Mouse (Mus musculus): Measurements from ENCODE around the gene Cyp2t4. TPM values are rescaled to one million over a fixed set of nuclear protein-coding genes. Genes with fewer than 3 reads are reported as not detected.

The Cyp2t4 gene
- total and polyA plus RNA-seq, 3 experiments = 0.28 TPM; not detected in 2

DNA sequence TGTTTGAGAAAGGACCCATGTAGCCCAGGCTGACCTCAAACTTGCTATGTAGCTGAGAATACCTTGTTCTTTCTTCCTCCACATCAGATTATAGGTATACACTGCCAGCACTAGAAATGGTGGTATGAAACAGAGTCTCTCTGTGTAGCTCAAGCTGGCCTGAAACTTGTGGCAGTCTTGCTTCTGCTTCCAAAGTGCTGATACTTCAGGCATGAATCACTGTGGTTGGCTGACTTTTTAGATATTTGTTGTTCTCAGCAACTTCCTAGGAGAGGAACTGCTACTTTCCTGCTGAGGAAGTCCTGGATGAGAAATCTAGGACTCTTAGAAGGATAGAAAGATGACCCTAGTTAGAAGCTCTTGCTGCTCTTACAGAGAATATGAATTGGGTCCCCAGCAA is 44.8 kb downstream of the Cyp2t4 start:
- Histone ChIP-seq H3K36me3 (ENCODE audit: control insufficient read depth in 1 of 2, insufficient read depth in 2 of 2, low read length in 2 of 2) (peaks cover 12 to 16% of the 10 kb centered on the region in 2 experiments), H3K27me3 (ENCODE audit: control insufficient read depth in 1 of 2, insufficient read depth in 2 of 2, low read length in 2 of 2) (no peaks in the 10 kb centered on the region), H3K9ac (ENCODE audit: control insufficient read depth, low read depth, low read length, poor library complexity, severe bottlenecking) (no peak overlapping the region), H3K4me3 (ENCODE audit: control insufficient read depth in 1 of 2, insufficient read depth in 1 of 2, low read depth in 2 of 2, low read length in 2 of 2) (no peak overlapping the region), H3K9me3 (replicated peaks; ENCODE audit: insufficient read depth, low read length) (no peaks in the 10 kb centered on the region), H3K27ac (ENCODE audit: control insufficient read depth, low read depth, low read length) (no peak overlapping the region), H3K4me1 (ENCODE audit: control insufficient read depth in 1 of 2, insufficient read depth in 2 of 2, low read length in 2 of 2) (peaks cover 6 to 14% of the 10 kb centered on the region in 2 experiments; a peak in 3 of 4 replicates), H3K79me2 (ENCODE audit: control insufficient read depth, insufficient read depth, low read length, poor library complexity) (peaks cover 22% of the 10 kb centered on the region)
- no peak for DNase-seq (ENCODE audit: low read depth, low spot score)
- TF ChIP-seq BHLHE40 (IDR thresholded peaks at IDR 0.05; ENCODE audit: borderline replicate concordance, low read depth, low read length) = no peak
- TF ChIP-seq MYB (IDR thresholded peaks at IDR 0.05; ENCODE audit: low read depth, low read length) = no peak
- TF ChIP-seq NRF1 (IDR thresholded peaks at IDR 0.05; ENCODE audit: insufficient read depth, low read depth, low read length, poor library complexity, severe bottlenecking) = no peak
- TF ChIP-seq MAX (IDR thresholded peaks at IDR 0.05; ENCODE audit: low read length) = no peak
- no peak for TF ChIP-seq ZNF384 (IDR thresholded peaks at IDR 0.05; ENCODE audit: low read depth, low read length)
- no peak for TF ChIP-seq MEF2A (IDR thresholded peaks at IDR 0.05; ENCODE audit: extremely low read depth, insufficient replicate concordance, low read depth, low read length, poor library complexity, severe bottlenecking)
- TF ChIP-seq UBTF (IDR thresholded peaks at IDR 0.05; ENCODE audit: borderline replicate concordance, insufficient read depth, low read depth, low read length) = no peak
- no peak for TF ChIP-seq MXI1 (IDR thresholded peaks at IDR 0.05; ENCODE audit: low read depth, low read length)
- TF ChIP-seq GABPA (IDR thresholded peaks at IDR 0.05; ENCODE audit: low read depth, low read length) = no peak
- no peak for TF ChIP-seq TBP (IDR thresholded peaks at IDR 0.05; ENCODE audit: low read depth, low read length)
- TF ChIP-seq CTCF (IDR thresholded peaks at IDR 0.05 in 2 of 3, conservative IDR thresholded peaks at IDR 0.05 in 1 of 3; ENCODE audit: control insufficient read depth in 1 of 3, insufficient read depth in 1 of 3, low read depth in 2 of 3, low read length in 3 of 3, poor library complexity in 1 of 3, severe bottlenecking in 1 of 3) = no peak
- TF ChIP-seq ZKSCAN1 (IDR thresholded peaks at IDR 0.05; ENCODE audit: low read depth, low read length) = no peak
- TF ChIP-seq JUND (IDR thresholded peaks at IDR 0.05; ENCODE audit: low read depth, low read length) = no peak
- no peak for TF ChIP-seq HCFC1 (IDR thresholded peaks at IDR 0.05; ENCODE audit: low read depth, low read length)
- TF ChIP-seq RCOR1 (IDR thresholded peaks at IDR 0.05; ENCODE audit: low read depth, low read length) = no peak
- no peak for TF ChIP-seq ZC3H11A (IDR thresholded peaks at IDR 0.05; ENCODE audit: low read depth, low read length)
- TF ChIP-seq SMC3 (IDR thresholded peaks at IDR 0.05; ENCODE audit: low read depth, low read length) = no peak

- no peak for DNase-seq (ENCODE audit: low read depth, low spot score)
- Histone ChIP-seq H3K27me3 (ENCODE audit: control insufficient read depth in 1 of 2, insufficient read depth in 2 of 2, low read length in 2 of 2) (no peaks in the 10 kb centered on the region), H3K9ac (ENCODE audit: control insufficient read depth, low read depth, low read length, poor library complexity, severe bottlenecking) (no peak overlapping the region), H3K27ac (ENCODE audit: control insufficient read depth, low read depth, low read length) (no peak overlapping the region), H3K9me3 (replicated peaks; ENCODE audit: insufficient read depth, low read length) (no peaks in the 10 kb centered on the region), H3K79me2 (ENCODE audit: control insufficient read depth, insufficient read depth, low read length, poor library complexity) (peaks cover 18% of the 10 kb centered on the region), H3K4me1 (ENCODE audit: control insufficient read depth in 1 of 2, insufficient read depth in 2 of 2, low read length in 2 of 2) (peaks cover 6 to 14% of the 10 kb centered on the region in 2 experiments; a peak in 3 of 4 replicates), H3K36me3 (ENCODE audit: control insufficient read depth in 1 of 2, insufficient read depth in 2 of 2, low read length in 2 of 2) (peaks cover 11 to 16% of the 10 kb centered on the region in 2 experiments), H3K4me3 (ENCODE audit: control insufficient read depth in 1 of 2, insufficient read depth in 1 of 2, low read depth in 2 of 2, low read length in 2 of 2) (no peak overlapping the region)
- TF ChIP-seq POLR2AphosphoS2 (IDR thresholded peaks at IDR 0.05; ENCODE audit: low read length) (no peak), MAZ (IDR thresholded peaks at IDR 0.05; ENCODE audit: low read depth, low read length) (no peak), ZMIZ1 (IDR thresholded peaks at IDR 0.05; ENCODE audit: low read depth, low read length) (no peak), MYB (IDR thresholded peaks at IDR 0.05; ENCODE audit: low read depth, low read length) (no peak), ZC3H11A (IDR thresholded peaks at IDR 0.05; ENCODE audit: low read depth, low read length) (no peak), CTCF (IDR thresholded peaks at IDR 0.05 in 2 of 3, conservative IDR thresholded peaks at IDR 0.05 in 1 of 3; ENCODE audit: control insufficient read depth in 1 of 3, insufficient read depth in 1 of 3, low read depth in 2 of 3, low read length in 3 of 3, poor library complexity in 1 of 3, severe bottlenecking in 1 of 3) (no peak), POLR2A (IDR thresholded peaks at IDR 0.05; ENCODE audit: control insufficient read depth in 1 of 2, insufficient read depth in 1 of 2, low read depth in 1 of 2, low read length in 2 of 2, poor library complexity in 1 of 2) (no peak), SMC3 (IDR thresholded peaks at IDR 0.05; ENCODE audit: low read depth, low read length) (no peak), UBTF (IDR thresholded peaks at IDR 0.05; ENCODE audit: borderline replicate concordance, insufficient read depth, low read depth, low read length) (no peak), MYC (IDR thresholded peaks at IDR 0.05; ENCODE audit: low read depth, low read length) (no peak), TBP (IDR thresholded peaks at IDR 0.05; ENCODE audit: low read depth, low read length) (no peak), EP300 (IDR thresholded peaks at IDR 0.05; ENCODE audit: low read depth in 1 of 2, low read length in 2 of 2) (no peak), ZNF384 (IDR thresholded peaks at IDR 0.05; ENCODE audit: low read depth, low read length) (no peak), TCF12 (IDR thresholded peaks at IDR 0.05; ENCODE audit: low read depth, low read length) (no peak), GATA1 (IDR thresholded peaks at IDR 0.05; ENCODE audit: low read depth, low read length) (no peak), RAD21 (IDR thresholded peaks at IDR 0.05; ENCODE audit: low read depth, low read length) (no peak), RCOR1 (IDR thresholded peaks at IDR 0.05; ENCODE audit: low read depth, low read length) (no peak)
Measured at GRCm38 (mm10) chr7:27198779-27199178, 45.3 kb downstream of the Cyp2t4 start.
